Mouse (Mus musculus) myocyte (in vitro differentiated cells): ENCODE data around the gene Slc30a7. TPM values are rescaled to one million over a fixed set of nuclear protein-coding genes. Genes with fewer than 3 reads are reported as not detected.

Experiments
- H3K27me3 ChIP-seq: one replicate; pipeline ENCODE4 v1.6.1; 2011; ENCODE audit not compliant: control insufficient read depth, insufficient read depth, insufficient read length
- H3K36me3 ChIP-seq: one replicate; pipeline ENCODE4 v1.6.1; 2011; ENCODE audit not compliant: control insufficient read depth, insufficient read depth
- H3K4me2 ChIP-seq: one replicate; pipeline ENCODE4 v1.6.1; 2011; ENCODE audit warnings: low read depth, control low read depth
- H3K4me3 ChIP-seq: one replicate; pipeline ENCODE4 v1.5.1; 2011; ENCODE audit warnings: mild to moderate bottlenecking, control low read depth, moderate library complexity
- H3K79me2 ChIP-seq: one replicate; pipeline ENCODE4 v1.6.1; 2011; ENCODE audit not compliant: control insufficient read depth, insufficient read depth
- H3ac ChIP-seq: one replicate; pipeline ENCODE4 v1.6.1; 2011; ENCODE audit not compliant: control insufficient read depth, insufficient read length
- CEBPB ChIP-seq: IDR thresholded peaks from 2 replicates; pipeline ENCODE4 v1.6.1; 2011; ENCODE audit warnings: mild to moderate bottlenecking, moderate library complexity; ENCODE audit not compliant: poor library complexity, insufficient read depth, severe bottlenecking
- E2F4 ChIP-seq: IDR thresholded peaks from one replicate; pipeline ENCODE4 v1.6.1; 2011; ENCODE audit warnings: mild to moderate bottlenecking, control low read depth, moderate library complexity; ENCODE audit not compliant: insufficient read depth
- MAX ChIP-seq: IDR thresholded peaks from one replicate; pipeline ENCODE4 v1.6.1; 2011; ENCODE audit warnings: low read depth, mild to moderate bottlenecking, control low read depth
- MYOD1 ChIP-seq, 3 experiments: IDR thresholded peaks; one replicate each; pipeline ENCODE4 v1.6.1; 2011; ENCODE audit warnings: control low read depth in 2 of 3, low read depth in 2 of 3, mild to moderate bottlenecking in 2 of 3, moderate library complexity in 1 of 3; ENCODE audit not compliant: insufficient read length in 2 of 3, control insufficient read depth in 1 of 3
- MYOG ChIP-seq, 3 experiments: IDR thresholded peaks; one replicate each; pipeline ENCODE4 v1.6.1; 2011; ENCODE audit warnings: control low read depth in 2 of 3, low read depth in 2 of 3, mild to moderate bottlenecking in 2 of 3; ENCODE audit not compliant: insufficient read length in 2 of 3, control insufficient read depth in 1 of 3, insufficient read depth in 1 of 3
- POLR2A ChIP-seq: IDR thresholded peaks from one replicate; pipeline ENCODE4 v1.6.1; 2011; ENCODE audit warnings: low read depth, mild to moderate bottlenecking, control low read depth, moderate library complexity; ENCODE audit not compliant: insufficient read length
- POLR2AphosphoS2 ChIP-seq: IDR thresholded peaks from one replicate; pipeline ENCODE4 v1.6.1; 2011; ENCODE audit warnings: low read depth, control low read depth; ENCODE audit not compliant: insufficient read length
- REST ChIP-seq: IDR thresholded peaks from one replicate; pipeline ENCODE4 v1.6.1; 2011; ENCODE audit warnings: mild to moderate bottlenecking, control low read depth, moderate library complexity; ENCODE audit not compliant: insufficient read depth, insufficient read length
- SRF ChIP-seq: IDR thresholded peaks from one replicate; pipeline ENCODE4 v1.6.1; 2011; ENCODE audit warnings: low read depth; ENCODE audit not compliant: control insufficient read depth, insufficient read length
- TCF12 ChIP-seq: IDR thresholded peaks from one replicate; pipeline ENCODE4 v1.6.1; 2011; ENCODE audit warnings: mild to moderate bottlenecking, control low read depth; ENCODE audit not compliant: poor library complexity, insufficient read depth, severe bottlenecking
- TCF3 ChIP-seq: IDR thresholded peaks from one replicate; pipeline ENCODE4 v1.6.1; 2011; ENCODE audit warnings: low read depth, control low read depth; ENCODE audit not compliant: insufficient read length
- USF1 ChIP-seq: IDR thresholded peaks from one replicate; pipeline ENCODE4 v1.6.1; 2011; ENCODE audit warnings: low read depth, mild to moderate bottlenecking, control low read depth, moderate library complexity
- polyA plus RNA-seq: library from polyadenylated mRNA; unstranded; fragments of >200 nt; fragmentation: generic; extraction: Trizol; gene quantifications from one replicate; pipeline ENCODE4 v1.2.1, GENCODE M21; 2012; ENCODE audit warnings: missing spikeins

The Slc30a7 gene
- polyA plus RNA-seq, 1 experiment = 3.9 TPM

GRCm38 (mm10) chr3:116024236-116024635, 17.0 kb upstream of the Slc30a7 start:
- no peak for TF ChIP-seq TCF3
- no peak for TF ChIP-seq MYOD1 (IDR thresholded peaks at IDR 0.05; ENCODE audit: control insufficient read depth in 1 of 3, insufficient read length in 2 of 3, low read depth in 2 of 3)
- no peak for TF ChIP-seq SRF
- TF ChIP-seq USF1 = no peak
- no peak for TF ChIP-seq POLR2AphosphoS2
- TF ChIP-seq MAX = no peak
- no peak for TF ChIP-seq POLR2A
- no peak for TF ChIP-seq E2F4
- TF ChIP-seq TCF12 = no peak
- no peak for TF ChIP-seq CEBPB
- TF ChIP-seq REST = no peak
- no peak for TF ChIP-seq MYOG (IDR thresholded peaks at IDR 0.05; ENCODE audit: control insufficient read depth in 1 of 3, insufficient read depth in 1 of 3, insufficient read length in 2 of 3, low read depth in 2 of 3)
- H3K4me2 ChIP-seq = peak overlapping the region; percentile 74
- H3K4me3 ChIP-seq = peak overlapping the region; percentile 2
- H3K79me2 ChIP-seq = no peaks in the 10 kb centered on the region
- H3K36me3 ChIP-seq = peaks cover 12% of the 10 kb centered on the region
- H3ac ChIP-seq = no peak overlapping the region
- H3K27me3 ChIP-seq = no peaks in the 10 kb centered on the region

GRCm38 (mm10) chr3:116019136-116019535, 11.9 kb upstream of the Slc30a7 start:
- Histone ChIP-seq H3K79me2 (no peaks in the 10 kb centered on the region), H3K36me3 (no peaks in the 10 kb centered on the region), H3ac (no peak overlapping the region), H3K27me3 (no peaks in the 10 kb centered on the region), H3K4me2 (no peak overlapping the region), H3K4me3 (no peak overlapping the region)
- no peak for TF ChIP-seq TCF3

- H3K4me2 ChIP-seq = no peak overlapping the region
- H3ac ChIP-seq = no peak overlapping the region
- no peaks in the 10 kb centered on the region for H3K27me3 ChIP-seq
- no peak overlapping the region for H3K4me3 ChIP-seq
- no peaks in the 10 kb centered on the region for H3K79me2 ChIP-seq
- no peak for TF ChIP-seq MYOG (IDR thresholded peaks at IDR 0.05; ENCODE audit: control insufficient read depth in 1 of 3, insufficient read depth in 1 of 3, insufficient read length in 2 of 3, low read depth in 2 of 3)
- no peaks in the 10 kb centered on the region for H3K36me3 ChIP-seq
These were observed 11.4 kb upstream of the Slc30a7 start for GRCm38 (mm10) chr3:116018606-116019005.

- TF ChIP-seq MYOD1 (IDR thresholded peaks at IDR 0.05; ENCODE audit: control insufficient read depth in 1 of 3, insufficient read length in 2 of 3, low read depth in 2 of 3) = no peak
- TF ChIP-seq POLR2AphosphoS2 = no peak
- TF ChIP-seq POLR2A = no peak
- no peak for TF ChIP-seq REST
- TF ChIP-seq TCF12 = no peak
- no peak for TF ChIP-seq CEBPB
- no peak for TF ChIP-seq MYOG (IDR thresholded peaks at IDR 0.05; ENCODE audit: control insufficient read depth in 1 of 3, insufficient read depth in 1 of 3, insufficient read length in 2 of 3, low read depth in 2 of 3)
- Histone ChIP-seq H3K36me3 (no peaks in the 10 kb centered on the region), H3ac (no peak overlapping the region), H3K79me2 (no peaks in the 10 kb centered on the region), H3K27me3 (no peaks in the 10 kb centered on the region), H3K4me2 (no peak overlapping the region), H3K4me3 (no peak overlapping the region)
These were observed 8.9 kb upstream of the Slc30a7 start for GRCm38 (mm10) chr3:116016116-116016515.

- Histone ChIP-seq H3K4me3 (no peak overlapping the region), H3K4me2 (no peak overlapping the region), H3K79me2 (no peaks in the 10 kb centered on the region), H3ac (no peak overlapping the region), H3K36me3 (no peaks in the 10 kb centered on the region), H3K27me3 (no peaks in the 10 kb centered on the region)
- no peak for TF ChIP-seq POLR2AphosphoS2
- no peak for TF ChIP-seq SRF
- TF ChIP-seq MYOD1 (IDR thresholded peaks at IDR 0.05; ENCODE audit: control insufficient read depth in 1 of 3, insufficient read length in 2 of 3, low read depth in 2 of 3) = no peak
- no peak for TF ChIP-seq TCF12
- no peak for TF ChIP-seq POLR2A
- TF ChIP-seq USF1 = no peak
- TF ChIP-seq CEBPB = no peak
- no peak for TF ChIP-seq REST
- no peak for TF ChIP-seq E2F4
- no peak for TF ChIP-seq MYOG (IDR thresholded peaks at IDR 0.05; ENCODE audit: control insufficient read depth in 1 of 3, insufficient read depth in 1 of 3, insufficient read length in 2 of 3, low read depth in 2 of 3)
- TF ChIP-seq MAX = no peak
- TF ChIP-seq TCF3 = no peak
These were observed 7.7 kb upstream of the Slc30a7 start for GRCm38 (mm10) chr3:116014901-116015300.
